Mouse (Mus musculus) regulatory T cell (primary cell): ENCODE measurements at regions not wholly inside any gene's neighbourhood (a gene's known extent, or its start where the extent isn't known, plus 50 kb on each side); places are given as distances from the start of the nearest gene placed in this dataset.

Source experiments
- in situ Hi-C: fragments of 300-600 bp; cut with MboI, MseI; formaldehyde crosslinking; loops from one replicate; pipeline ENCODE4 v1.15.1; 2025; ENCODE audit warnings: high pct_unique_total_duplicates

DNA sequence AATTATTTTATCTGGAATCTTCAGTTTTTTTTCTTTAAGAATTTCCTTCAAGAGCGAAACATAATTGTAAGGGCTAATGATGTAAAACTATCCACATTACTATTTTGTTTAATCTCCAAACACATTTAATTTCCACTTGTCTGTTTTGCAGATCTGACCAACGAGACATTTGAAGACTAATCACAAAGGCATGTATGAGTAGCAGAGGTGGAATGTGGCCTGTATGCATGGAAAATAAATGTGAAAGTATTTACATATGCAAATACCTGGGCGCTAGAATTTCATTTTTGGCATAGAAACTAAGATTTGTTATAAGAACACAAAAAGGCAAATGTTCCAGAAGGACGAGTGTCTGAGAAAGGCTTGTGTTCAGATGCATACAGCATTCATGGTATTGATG, 375.2 kb downstream of the Efnb2 start:
- in situ Hi-C loops, result no loop called here

DNA sequence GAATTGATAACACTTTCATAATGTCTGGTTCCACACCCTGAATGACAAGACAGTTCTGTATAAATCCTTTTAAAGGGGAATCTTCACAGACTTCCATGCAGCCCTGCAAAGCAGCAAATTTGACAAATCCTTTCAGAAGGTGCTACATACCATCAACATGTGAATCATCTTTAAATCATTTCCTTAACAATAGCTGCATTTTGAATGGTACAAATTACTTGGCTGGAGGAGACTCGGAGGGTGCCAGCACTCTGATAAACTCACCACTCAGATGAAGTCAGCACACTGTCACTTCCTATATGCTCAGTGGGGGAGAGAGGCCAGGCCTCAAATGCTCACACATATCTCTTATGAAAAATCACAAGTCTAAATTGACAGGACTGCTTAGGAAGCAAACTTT, 386.1 kb downstream of the Efnb2 start:
- in situ Hi-C loops, result no loop called here

DNA sequence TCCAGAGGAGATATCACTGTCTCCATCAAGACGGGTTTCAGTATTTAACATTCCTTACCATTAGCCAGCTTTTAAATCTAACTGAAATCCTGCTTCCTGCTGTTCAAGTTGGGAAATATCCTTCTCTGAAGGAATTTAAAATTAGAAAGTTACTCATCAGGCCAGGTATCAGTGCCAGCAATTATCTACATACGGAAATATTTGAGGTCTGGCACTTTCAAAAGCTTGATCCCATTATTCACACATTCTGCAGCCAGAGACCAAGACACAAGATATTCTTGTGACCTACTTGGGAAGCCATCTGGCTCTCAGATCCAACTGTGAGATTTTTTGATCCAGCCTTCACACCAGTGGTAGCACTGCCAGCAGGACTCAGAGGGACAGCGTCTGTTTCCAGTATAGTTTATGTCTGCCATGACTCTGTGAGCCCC, 386.8 kb downstream of the Efnb2 start:
- in situ Hi-C loops, result no loop called here

DNA sequence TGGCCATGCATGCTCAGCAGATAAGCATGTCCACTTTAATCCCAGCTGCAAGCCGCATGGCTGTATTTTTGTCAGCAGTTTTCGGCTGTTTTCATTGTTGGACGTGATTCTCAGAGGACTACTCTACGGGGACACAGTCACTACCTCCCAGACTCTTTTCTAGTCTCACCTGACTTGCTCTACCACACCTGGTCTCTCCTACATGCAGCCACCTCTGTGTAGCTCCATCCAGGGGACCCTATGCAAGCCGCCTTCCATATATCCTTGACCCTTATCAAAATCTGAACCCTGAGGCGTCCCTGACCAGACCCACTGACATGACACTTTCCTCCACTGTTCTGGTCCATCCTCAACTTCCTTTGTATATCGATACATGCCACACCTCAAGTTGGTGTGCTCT, 402.2 kb downstream of the Efnb2 start:
- in situ Hi-C loops, result no loop called here

DNA sequence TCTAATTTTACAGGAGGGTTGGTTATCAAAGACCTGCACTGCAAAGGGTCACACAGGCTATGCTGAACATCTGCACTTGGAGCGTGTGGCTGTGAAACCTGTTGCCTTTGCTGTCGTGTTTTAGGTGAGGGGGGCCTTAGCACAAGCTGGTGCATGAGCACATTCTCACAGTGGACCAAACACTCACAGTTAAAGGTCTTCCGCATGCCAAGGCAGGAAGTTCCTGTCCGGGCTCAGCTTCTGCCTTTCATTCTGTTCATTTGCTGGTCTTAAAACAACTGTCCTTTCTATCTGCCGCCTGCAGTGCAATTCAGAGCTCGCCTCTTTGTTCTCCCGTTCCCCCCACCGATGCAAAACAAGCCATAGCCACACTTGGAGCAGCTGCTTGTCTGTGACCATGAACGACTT, 402.8 kb downstream of the Efnb2 start:
- in situ Hi-C loops, result no loop called here

DNA sequence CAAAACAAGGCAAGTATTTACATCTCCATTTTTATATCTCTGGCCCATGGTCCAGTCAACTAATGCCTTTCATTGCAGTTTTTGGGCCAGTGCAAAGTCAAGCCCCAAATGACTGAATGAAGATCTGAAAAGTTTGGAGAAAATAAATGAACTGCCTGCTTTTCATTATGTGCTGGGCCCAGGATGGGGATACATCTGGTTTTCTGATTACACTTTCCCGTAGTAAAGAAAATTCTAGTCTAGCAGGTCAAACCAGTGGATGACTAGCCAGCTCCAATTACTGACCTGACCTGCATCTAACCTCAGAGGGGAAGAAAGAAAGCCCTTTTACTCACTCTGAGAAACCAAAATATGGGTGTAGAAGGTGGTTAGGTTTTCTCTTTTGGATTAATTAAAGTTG, 404.7 kb downstream of the Efnb2 start:
- in situ Hi-C loops, result no loop called here

DNA sequence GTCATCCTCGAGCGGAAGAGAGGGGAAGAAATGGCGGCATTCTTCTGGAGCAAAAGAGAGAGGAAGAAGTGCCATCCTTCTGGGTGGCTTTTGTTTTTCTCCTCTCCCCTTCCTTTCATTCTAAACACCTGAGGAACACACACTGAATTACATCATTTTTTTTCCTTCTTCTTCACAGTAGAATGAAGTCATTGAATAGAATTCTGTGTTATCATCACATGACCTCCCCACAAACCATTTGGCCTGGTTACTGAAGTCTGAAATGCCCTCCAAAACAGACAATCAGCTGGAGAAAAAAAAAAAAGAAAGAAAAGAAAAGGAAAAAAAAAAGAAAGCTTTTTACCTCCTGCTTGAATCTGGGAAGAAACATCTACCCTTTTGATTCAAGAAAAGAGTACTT, 406.6 kb downstream of the Efnb2 start:
- in situ Hi-C loops, result no loop called here

DNA sequence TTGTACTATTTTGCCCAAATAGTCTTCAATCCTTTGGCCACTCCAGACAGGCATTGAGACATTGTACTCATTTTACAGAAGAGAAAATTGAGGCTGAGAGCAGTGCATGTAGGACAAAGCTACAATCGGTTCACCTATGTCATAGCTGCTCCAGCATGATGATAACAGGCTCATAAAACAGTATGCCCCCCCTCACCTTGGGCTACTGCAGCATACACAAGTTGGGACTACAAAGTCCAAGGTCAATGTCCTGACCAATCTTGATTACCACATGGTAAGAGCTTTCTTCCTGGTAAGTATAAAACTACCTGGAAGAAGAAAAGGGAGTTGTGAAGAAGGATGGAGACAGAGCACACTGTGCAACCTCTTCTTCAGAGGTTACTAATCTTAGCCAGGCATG, 416.4 kb downstream of the Efnb2 start:
- in situ Hi-C loops, result no loop called here

DNA sequence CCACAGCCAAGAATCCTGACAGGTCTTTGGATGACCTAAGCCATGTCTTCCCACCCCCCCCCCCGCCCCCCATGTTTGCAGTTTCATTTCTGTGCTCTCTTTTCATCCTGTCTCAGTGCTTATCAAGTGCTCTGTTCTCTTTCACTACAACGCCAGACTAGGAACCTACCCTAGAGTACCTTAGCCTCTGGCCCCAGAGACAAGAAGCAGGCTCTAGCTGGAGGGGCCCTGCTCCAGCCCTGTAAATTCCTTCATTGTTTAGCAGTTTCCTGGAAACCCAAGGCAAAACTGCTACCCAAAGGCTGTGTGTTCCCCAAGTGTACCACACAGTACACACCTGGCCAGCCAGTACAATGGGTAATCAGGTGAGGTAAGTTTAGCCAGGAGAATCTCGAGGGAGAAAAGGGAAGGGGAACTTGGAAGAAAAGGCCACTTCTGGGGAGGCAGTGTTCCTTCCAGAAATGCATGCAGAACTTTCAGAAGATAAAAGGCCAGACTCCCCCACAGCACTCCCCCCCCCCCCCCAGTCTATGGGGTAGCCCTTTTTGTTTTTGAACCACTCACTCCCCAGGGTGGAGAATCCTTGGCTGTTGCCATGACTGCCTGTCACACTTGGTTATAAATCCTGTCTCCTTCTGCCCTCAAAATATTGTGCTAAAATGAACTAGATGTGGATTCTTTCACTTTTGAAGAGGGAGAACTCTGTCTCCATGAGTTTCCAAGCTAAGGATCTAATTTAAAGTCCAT, 419.1 kb downstream of the Efnb2 start:
- in situ Hi-C loops, result no loop called here

DNA sequence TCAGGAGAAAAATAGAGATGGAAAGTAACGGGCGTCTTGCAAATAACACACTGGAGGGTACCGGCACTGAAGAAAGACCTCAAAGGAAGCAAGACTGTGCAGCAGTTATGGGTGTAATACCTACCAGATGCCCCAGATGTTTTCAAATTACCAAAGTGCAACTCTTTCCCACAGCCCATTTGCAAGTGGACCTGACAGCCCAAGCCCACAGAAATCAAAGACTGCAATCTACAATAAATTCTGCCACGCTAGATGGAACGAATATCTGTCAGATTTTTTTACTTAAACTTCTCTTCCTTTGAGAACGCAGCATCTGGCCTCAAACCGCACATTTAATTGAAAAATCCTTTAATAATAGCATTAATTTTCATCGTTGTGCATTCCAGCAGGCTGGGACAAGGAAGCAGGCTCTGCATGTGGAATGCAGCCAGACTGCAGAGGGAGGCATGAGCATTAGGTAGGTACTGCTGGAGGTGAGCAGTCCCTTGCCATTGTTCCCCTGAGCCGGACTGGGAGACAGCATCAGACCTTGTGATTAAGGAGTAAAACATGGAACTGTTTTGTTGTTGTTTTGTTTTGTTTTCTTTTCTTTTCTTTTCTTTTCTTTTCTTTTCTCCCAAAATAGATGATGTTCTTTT, 419.9 kb downstream of the Efnb2 start:
- in situ Hi-C loops, result no loop called here

DNA sequence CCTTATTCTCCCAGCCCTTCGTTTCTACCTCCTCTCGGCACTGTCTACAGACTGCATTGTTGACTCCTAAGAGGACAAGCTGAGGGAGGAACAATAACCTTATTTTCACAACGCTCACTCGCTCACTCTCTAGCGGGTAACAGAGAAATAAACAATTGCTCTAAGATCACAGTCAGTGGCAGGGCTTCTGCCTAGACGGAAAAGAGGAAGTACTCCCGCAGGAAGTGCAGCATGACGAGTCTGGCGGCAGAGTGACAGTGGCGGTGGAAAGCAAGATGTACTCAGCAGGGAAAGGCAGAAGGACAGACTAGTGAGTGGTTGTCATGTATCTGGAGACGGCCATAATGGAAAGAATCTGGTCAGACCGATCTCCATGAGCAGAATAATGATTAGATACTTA, 421.6 kb downstream of the Efnb2 start:
- in situ Hi-C loops, result no loop called here

DNA sequence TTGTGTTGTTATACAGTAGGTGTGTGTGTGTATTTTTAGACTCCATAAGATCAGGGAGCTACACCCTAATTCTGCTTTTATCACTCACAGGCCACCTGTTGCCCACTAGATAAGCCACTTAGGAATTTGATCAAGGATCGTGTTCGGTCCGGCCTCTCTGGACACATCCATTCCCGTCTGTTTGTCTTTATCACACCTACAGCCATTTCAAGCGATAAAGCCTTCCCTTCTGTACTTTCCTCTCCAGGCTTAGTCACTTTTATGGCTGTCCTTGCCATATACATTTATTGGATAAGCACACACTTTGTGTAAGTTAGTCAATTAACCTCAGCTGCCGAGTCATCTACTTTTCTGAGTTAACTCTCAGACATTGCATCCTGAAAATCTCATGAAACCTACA, 423.0 kb downstream of the Efnb2 start:
- in situ Hi-C loops, result no loop called here

DNA sequence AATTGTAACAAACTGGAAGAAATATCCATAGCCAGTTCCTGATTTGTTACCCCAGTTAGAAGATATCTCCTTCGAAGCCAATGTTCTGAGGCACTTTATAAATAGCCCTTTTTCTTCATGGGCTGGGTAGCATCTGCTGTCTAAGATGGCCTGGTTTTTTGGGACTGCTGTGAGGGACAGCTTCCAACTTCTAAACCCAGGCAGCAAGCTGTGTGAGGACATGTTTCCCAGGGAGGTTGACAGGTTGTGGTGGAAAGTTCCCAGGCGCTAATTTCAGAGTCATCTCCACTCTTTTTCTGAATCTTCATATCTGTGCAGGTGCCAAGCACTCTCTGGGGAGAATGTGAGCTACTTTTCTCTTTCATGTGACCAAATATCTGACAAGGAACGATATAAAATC, 427.4 kb downstream of the Efnb2 start:
- in situ Hi-C loops, result no loop called here

DNA sequence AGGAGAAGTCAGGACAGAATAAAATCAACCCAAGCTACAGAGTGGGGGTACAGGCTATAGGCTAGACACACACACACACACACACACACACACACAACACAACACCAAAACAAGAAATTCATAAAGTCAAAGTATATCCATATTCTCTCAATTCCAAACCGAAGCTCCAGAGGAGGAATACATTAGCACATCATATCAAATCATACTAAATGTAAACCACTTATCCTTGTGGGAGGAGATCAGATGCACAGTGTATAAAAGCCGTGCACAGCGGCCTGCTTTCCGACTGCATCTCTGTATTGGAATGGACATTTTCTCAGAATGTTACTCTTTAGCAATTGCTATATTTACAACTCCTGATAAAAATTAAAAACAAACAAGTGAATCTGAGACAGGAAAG, 427.9 kb downstream of the Efnb2 start:
- in situ Hi-C loops, result no loop called here

DNA sequence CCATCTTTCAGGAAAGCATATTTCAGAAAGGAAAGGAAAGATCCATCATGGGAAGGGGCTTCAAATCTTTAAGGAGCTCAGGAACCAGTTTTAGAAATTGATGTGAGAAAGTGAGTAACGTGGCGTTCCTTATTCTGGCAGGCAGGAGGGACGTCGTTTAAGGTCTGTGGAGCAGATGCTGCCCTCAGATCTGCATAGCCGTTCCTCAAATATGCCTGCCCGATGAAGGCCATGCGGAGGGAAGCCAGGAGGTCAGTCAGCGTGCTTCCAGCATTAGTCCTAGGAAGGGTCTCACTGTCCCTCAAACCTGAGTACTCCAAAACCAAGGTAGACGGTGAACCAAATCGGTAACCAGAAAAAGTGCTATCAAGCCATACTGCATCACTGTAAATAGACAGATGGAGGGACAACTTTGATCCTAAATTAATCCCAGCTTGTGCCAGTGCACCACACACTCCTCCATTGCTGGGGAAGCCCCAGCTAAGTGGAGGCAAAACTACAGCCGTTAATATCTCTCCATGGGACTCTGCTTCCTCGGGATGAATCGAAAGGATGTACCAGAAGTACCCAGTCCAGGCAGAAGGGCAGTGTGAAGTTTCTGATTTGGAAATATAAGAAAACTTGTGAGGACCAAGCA, 428.9 kb downstream of the Efnb2 start:
- in situ Hi-C loops, result no loop called here

DNA sequence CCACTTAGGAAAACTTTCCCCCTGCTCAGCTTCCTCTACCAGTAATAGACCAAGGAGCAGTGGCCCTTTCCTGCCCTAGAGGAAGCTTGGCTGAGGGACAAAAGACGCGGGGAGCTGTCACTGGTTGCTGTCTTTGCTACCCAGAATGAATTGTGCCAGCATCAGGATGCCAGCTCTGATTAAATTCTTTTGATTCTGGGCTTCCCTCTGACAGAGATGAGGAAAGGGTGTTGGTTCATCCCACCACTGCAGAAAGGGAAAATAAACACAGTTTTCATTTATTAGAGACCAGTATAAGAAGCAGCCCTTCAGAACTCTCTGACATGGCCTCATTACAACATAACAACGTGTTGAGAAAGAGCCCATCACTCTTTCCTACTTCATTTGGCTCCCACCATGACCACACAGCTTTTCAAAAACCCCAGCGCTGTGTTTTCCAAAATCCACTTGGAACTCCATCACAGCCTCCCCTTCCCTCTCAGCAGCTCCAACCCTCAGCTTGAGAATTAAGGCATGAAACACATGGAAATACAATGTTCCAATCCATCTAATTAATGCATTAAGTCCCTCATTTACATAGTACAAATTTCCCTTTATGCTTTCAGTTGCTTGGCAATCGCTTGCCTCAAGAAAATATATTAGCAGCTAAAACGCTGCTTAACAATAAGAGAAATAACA, 429.6 kb downstream of the Efnb2 start:
- in situ Hi-C loops, result no loop called here

DNA sequence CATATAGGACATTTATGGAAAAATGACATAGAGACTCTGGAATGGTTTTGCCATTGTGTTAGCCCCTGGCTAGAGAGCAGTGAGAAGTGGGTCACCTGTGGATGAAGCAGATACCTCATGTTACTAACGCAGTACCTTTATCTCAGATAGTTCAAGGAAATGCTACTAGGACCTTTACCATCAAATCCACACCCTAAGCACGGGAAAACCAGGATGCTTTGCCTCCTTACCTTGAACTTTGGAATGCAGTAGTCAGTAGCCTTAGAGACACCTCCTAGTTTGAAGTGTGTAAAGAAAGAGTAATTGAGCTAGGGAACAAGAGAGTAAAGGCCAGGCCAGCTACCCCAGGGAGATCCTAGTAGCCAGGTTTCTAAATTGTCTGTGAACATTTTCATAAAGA, 435.0 kb downstream of the Efnb2 start:
- in situ Hi-C loops, result no loop called here

DNA sequence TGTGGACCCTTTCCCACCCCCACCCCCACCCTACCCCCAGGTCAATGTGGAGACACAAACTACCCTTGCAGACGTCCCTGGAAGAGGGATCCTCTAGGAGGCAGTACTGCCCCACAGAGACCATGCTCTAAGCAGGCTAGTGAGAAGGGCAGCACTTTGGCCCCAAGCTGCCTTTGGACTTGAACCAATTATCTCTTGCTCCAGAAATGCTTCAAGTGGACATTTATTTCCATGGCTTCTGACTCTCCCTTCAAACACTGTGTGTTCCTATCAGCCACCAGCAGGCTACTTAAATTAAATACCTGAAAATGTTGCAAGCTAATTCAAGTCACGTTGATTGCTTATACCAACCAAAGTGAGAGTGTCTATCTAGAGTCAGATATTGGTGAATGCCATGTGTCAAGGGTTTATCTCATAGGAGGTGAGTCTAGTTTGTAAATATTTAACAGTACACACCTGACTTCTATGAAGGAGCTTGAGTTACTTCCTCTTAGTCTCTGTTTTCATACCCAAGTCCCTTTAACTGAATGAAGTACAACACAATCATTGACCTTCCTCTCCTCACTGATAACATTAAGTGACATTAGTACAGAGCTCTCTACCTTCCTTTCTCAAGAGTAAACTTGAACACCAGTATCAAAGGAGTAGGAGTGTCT, 435.7 kb downstream of the Efnb2 start:
- in situ Hi-C loops, result no loop called here

DNA sequence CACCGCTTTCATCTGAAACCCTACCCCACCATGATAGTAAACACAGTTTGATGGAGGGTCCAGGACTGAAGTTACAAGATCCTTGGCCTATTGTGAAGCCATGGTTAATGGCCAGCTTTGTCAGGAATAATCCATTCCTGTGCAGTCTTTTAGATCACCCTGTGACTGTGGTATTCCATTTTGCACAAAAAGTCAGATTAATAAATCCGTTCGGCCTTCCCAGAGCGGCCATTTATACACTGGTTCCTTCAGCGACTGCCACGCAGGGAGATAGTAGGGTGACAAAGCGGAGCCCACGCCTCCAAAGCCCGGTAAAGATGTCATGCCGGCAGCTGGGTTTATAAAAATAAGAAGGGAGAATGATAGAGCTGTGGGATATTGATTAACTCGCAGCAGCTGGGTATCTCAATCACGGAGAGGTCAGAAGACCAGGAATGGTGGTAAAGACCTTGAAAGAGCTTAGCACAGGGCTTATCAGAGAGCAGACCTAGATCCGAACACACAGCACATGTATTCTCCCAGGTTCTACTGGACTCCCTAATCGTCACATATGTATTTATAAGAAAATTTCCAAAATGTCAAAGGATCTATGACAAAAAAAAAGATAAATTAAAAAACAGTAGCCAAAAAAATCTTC, 440.5 kb downstream of the Efnb2 start:
- in situ Hi-C loops, result no loop called here

DNA sequence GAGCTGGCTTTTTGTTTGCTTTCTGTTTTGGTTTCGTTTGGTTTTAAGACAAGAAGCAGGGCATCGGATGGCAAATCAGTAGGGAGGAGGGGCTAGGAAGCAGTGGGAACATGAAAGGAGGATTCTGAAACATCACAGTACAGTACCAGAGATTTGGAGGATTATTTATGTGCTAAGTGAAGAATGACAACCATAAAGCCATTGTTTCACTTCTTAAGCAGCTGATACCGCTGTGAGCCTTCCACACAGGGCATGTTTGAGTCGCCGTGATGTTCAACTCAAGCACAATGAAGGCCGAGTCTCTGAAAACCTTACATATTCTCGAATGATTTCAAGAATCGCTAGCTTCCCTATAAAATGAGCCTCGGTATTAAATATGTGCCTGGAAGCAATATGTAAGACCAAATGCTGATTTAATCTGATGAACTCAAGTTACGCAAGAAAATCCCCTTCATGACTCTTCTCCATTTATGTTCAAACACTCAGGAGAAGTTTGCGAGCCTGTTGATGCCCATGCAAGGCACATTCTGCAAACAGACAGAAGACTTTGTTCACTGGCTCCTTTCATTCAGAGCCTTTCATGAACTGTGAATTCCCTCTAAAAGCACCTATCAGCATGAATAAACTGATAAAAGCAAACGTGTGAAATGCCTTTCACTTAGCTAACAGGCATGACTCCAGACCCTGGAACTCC, 441.2 kb downstream of the Efnb2 start:
- in situ Hi-C loops, result no loop called here

DNA sequence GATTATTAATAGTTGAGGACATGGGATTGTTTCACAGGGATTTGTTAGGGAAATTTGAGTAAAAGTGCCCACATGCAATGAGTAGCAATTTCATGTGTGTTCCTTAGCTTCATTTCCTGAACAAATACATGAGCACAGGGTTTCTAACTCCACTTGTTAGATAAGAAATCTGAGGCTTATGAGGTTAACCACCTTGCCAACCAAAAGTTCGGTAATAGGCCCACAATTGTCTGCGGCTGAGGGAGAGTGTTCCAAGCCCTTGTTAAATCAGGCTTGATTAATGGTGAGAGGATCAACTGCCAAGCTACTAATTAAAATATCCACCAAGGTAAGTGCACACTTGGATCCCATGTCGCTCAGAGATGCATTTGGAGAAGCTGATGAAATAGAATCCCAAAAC, 468.0 kb downstream of the Efnb2 start:
- in situ Hi-C loops, result no loop called here
